Mouse (Mus musculus) E14TG2a.4 (cell line): ENCODE results near the gene Gm21970.

ENCODE experiments used
- CTCF ChIP-seq: conservative IDR thresholded peaks from 2 replicates; pipeline ENCODE4 v1.5.1; 2014; ENCODE audit warnings: low read length
- NANOG ChIP-seq: IDR thresholded peaks from 2 replicates; pipeline ENCODE4 v1.6.1; 2014; ENCODE audit warnings: borderline replicate concordance, low read length, mixed read lengths
- POU5F1 ChIP-seq: IDR thresholded peaks from 2 replicates; pipeline ENCODE4 v1.6.1; 2014; ENCODE audit warnings: low read length, borderline replicate concordance

GRCm38 (mm10) chr16:91415391-91416189 is 24.1 kb downstream of the Gm21970 start:
- TF ChIP-seq CTCF (no peak), NANOG (no peak), POU5F1 (no peak)
